Mouse (Mus musculus): ENCODE measurements around the gene Cryzl1.

The Cryzl1 gene

DNA sequence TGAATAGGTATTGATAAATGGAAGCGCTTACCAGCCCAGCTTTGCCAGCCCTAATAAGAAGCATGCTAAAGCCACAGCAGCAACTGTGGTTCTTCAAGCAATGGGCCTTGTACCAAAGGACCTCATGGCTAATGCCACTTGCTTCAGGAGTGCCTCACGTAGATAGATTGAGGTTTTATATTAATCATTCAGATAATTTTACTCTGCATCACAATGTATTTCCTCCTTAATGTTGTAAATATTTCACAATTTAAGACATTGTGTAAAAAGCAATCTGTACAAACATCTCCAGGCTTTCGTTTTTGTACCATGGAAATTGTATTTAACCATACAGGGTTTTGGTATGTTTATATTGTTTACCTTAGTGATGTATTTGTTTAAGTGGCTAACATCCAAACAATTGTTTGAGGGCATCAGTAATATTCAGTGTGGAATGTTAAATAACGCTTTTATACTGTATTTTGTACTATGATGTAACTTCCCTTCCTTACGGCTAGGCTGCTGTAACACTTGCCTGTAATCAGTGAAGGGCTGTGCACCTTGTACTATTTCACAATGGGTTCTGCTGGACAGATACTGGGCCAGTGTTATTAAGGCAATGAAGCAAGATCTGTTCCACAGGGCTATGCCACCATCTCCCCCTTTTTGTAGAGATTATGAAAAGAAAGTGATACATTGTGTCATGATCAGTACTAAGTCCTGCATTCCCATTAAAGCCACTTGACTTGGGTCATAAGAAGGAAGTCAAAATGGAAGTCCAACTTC, 50.4 kb downstream of the Cryzl1 start:
- ChIA-PET CTCF (no interaction called here), POLR2A (interaction anchor here in 2 of 4 experiments (1.4 to 10.2 kb wide), 6 partner anchors 8 to 31 kb away, joined by 3 to 101 read pairs (median 15); partner anchors contain the start of genes Donson (in 1 of the 2), Gart (in 1 of the 2) and Son (in 1 of the 2))

GRCm38 (mm10) chr16:91674500-91674899, 54.3 kb downstream of the Cryzl1 start:
- CTCF ChIA-PET, result interaction anchor here in 1 of 4 experiments (1.2 kb wide), 1 partner anchor 20 kb away, joined by 4 read pairs; no protein-coding TSS in a partner anchor
- POLR2A ChIA-PET, result interaction anchor here in 3 of 4 experiments (0.8 to 10.2 kb wide), 14 partner anchors 10 to 190 kb away, joined by 3 to 101 read pairs (median 4); partner anchors contain the start of genes Gart (in 3 of the 3), Son (in 3 of the 3), Donson (in 1 of the 3) and Ifnar1 (in 1 of the 3)

- ChIA-PET POLR2A (interaction anchor here in 3 of 4 experiments (0.6 to 18.0 kb wide), 17 partner anchors 7 to 164 kb away, joined by 3 to 333 read pairs (median 4); partner anchors contain the start of genes Son (in 3 of the 3) and Gart (in 2 of the 3)), CTCF (interaction anchor here in 1 of 4 experiments (0.7 kb wide), 1 partner anchor 39 kb away, joined by 3 read pairs; no protein-coding TSS in a partner anchor)
These were observed 65.0 kb downstream of the Cryzl1 start for GRCm38 (mm10) chr16:91663795-91664194.

GRCm38 (mm10) chr16:91662336-91662735, 66.4 kb downstream of the Cryzl1 start:
- ChIA-PET POLR2A (interaction anchor here (0.6 to 18.0 kb wide), 22 partner anchors 8 to 1379 kb away, joined by 3 to 333 read pairs (median 4); partner anchors contain the start of genes Gart (in 3 of the 4), Son (in 3 of the 4) and Donson (in 2 of the 4)), CTCF (interaction anchor here in 2 of 4 experiments (0.8 to 1.7 kb wide), 2 partner anchors 17 to 790 kb away, joined by 3 read pairs; no protein-coding TSS in a partner anchor)

DNA sequence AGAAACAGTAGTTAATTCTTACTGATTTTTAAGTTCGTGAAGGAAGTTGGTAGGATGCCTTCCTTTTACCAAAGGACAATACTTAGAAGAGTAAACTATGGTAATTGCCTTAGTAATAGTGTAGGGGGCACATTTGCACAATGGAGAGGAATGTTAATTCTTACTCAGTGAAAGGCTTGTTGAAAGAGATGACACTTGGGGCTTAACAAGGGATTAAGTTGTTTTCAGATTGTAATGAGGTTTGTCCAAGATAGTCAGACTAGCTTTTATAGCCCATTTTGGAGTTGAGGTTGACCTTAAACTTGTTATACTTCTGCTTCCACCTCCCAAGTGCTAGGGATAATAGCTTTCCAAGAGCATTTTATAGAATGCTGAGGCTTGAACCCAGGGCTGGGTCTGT, 67.4 kb downstream of the Cryzl1 start:
- CTCF ChIA-PET, result interaction anchor here in 3 of 4 experiments (0.6 to 1.7 kb wide), 3 partner anchors 18 to 419 kb away, joined by 3 read pairs; no protein-coding TSS in a partner anchor
- POLR2A ChIA-PET, result interaction anchor here (0.5 to 18.0 kb wide), 14 partner anchors 9 to 1378 kb away, joined by 3 to 333 read pairs (median 13); partner anchors contain the start of genes Gart (in 3 of the 4), Son (in 3 of the 4) and Donson (in 1 of the 4)

- POLR2A ChIA-PET, result interaction anchor here (0.6 to 18.0 kb wide), 17 partner anchors 4 to 81 kb away, joined by 3 to 333 read pairs (median 7); partner anchors contain the start of genes Son (in 4 of the 4) and Gart (in 2 of the 4)
- CTCF ChIA-PET, result interaction anchor here in 1 of 4 experiments (0.6 kb wide), 1 partner anchor 19 kb away, joined by 3 read pairs; no protein-coding TSS in a partner anchor
These were observed 69.0 kb downstream of the Cryzl1 start for GRCm38 (mm10) chr16:91659798-91660197.

GRCm38 (mm10) chr16:91658471-91658870, 70.3 kb downstream of the Cryzl1 start:
- POLR2A ChIA-PET, result interaction anchor here in 3 of 4 experiments (0.8 to 18.0 kb wide), 7 partner anchors 5 to 28 kb away, joined by 3 to 333 read pairs (median 12); partner anchors contain the start of genes Son (in 3 of the 3) and Gart (in 2 of the 3)
- CTCF ChIA-PET, result no interaction called here

GRCm38 (mm10) chr16:91657285-91657684, 71.5 kb downstream of the Cryzl1 start:
- POLR2A ChIA-PET, result interaction anchor here (0.7 to 18.0 kb wide), 22 partner anchors 4 to 723 kb away, joined by 3 to 333 read pairs (median 6); partner anchors contain the start of genes Gart (in 4 of the 4), Son (in 4 of the 4), Cfap298 (in 1 of the 4) and Donson (in 1 of the 4)
- CTCF ChIA-PET, result no interaction called here

DNA sequence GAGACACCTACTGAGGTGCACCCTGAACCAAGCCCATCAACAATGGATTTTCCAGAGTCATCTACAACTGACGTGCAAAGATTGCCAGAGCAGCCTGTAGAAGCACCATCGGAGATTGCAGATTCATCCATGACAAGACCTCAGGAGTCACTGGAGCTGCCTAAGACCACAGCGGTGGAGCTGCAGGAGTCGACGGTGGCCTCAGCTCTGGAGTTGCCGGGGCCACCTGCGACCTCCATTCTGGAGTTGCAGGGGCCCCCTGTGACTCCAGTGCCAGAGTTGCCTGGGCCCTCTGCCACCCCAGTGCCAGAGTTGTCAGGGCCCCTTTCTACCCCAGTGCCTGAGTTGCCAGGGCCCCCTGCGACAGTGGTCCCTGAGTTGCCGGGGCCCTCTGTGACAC, 73.5 kb downstream of the Cryzl1 start:
- ChIA-PET CTCF (no interaction called here), POLR2A (interaction anchor here in 3 of 4 experiments (0.8 to 18.0 kb wide), 10 partner anchors 2 to 57 kb away, joined by 3 to 333 read pairs (median 8); partner anchors contain the start of genes Gart (in 3 of the 3), Son (in 3 of the 3) and Donson (in 1 of the 3))

DNA sequence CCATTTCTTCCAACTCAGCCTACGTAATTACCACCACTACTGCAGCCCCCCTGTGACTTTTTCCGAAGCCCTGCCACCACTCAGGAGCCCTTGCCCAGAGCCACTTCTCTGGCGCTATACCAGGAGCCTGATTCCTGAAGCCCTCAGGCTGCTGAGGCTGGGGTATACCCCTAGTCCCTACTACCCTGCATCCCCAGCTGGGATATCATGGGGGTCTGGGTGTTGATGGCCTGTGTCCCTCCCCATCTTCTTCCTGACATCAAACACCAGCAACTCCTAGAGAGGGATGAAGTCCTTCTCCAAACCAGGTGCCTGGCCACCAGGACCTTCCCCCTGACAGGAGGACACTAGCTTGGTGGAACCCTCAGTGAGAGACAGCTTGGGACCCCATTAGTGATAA, 76.6 kb downstream of the Cryzl1 start:
- CTCF ChIA-PET, result interaction anchor here in 1 of 4 experiments (0.7 kb wide), 1 partner anchor 24 kb away, joined by 3 read pairs; no protein-coding TSS in a partner anchor
- POLR2A ChIA-PET, result interaction anchor here in 3 of 4 experiments (1.1 to 14.5 kb wide), 12 partner anchors 11 to 43 kb away, joined by 3 to 333 read pairs (median 6); partner anchors contain the start of genes Donson (in 2 of the 3) and Dnajc28 (in 1 of the 3)

- ChIA-PET CTCF (interaction anchor here in 1 of 4 experiments (0.7 kb wide), 1 partner anchor 167 kb away, joined by 7 read pairs; no protein-coding TSS in a partner anchor), POLR2A (interaction anchor here in 3 of 4 experiments (0.6 to 14.5 kb wide), 11 partner anchors 10 to 372 kb away, joined by 3 to 333 read pairs (median 5); partner anchors contain the start of genes Cryzl1 (in 1 of the 3) and Itsn1 (in 1 of the 3))
These were observed 79.0 kb downstream of the Cryzl1 start for GRCm38 (mm10) chr16:91649781-91650180.

DNA sequence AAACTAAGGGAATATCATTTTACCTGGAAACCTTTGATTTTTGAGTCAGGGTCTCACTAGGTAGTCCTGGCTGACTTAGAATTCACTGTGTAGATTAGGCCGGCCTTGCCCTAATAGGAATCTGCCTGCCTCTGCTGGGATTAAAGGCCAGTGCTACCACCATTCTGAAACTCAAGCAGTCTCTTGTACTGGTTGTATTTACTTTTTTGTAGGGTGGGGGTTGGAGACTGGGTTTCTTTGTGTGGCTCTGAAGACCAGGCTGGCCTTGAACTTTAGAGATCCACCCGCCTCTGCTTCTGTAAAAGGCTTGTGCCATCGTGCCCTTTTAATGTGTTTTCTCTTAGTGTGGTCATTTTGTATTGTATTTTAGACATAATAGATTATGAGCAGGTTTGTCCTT, 79.5 kb downstream of the Cryzl1 start:
- POLR2A ChIA-PET, result interaction anchor here in 2 of 4 experiments (0.7 to 14.5 kb wide), 8 partner anchors 10 to 372 kb away, joined by 3 to 333 read pairs (median 47); partner anchors contain the start of genes Cryzl1 (in 1 of the 2) and Itsn1 (in 1 of the 2)
- CTCF ChIA-PET, result interaction anchor here in 1 of 4 experiments (0.6 kb wide), 1 partner anchor 289 kb away, joined by 3 read pairs; no protein-coding TSS in a partner anchor

DNA sequence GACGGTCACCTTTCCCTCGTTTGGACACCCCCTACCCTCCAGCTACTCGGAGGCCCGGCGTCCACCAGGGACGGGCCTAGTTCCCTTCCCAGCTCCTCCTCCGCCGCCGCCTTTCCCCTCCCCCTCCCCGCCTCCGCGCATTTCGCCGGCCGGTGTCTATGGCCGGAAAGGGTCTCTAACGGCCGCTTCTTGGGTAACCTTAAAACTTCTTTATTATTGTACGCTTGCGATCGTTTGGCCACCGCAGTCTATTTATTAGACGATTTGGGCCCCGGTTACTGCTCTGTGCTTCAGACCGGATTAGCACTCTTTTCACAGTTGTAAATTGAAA, 80.6 kb downstream of the Cryzl1 start:
- ChIA-PET CTCF (interaction anchor here in 3 of 4 experiments (0.6 to 1.2 kb wide), 4 partner anchors 47 to 1381 kb away, joined by 3 to 5 read pairs (median 4); no protein-coding TSS in a partner anchor), POLR2A (interaction anchor here (0.5 to 14.5 kb wide), 103 partner anchors 8 to 1785 kb away, joined by 3 to 333 read pairs (median 6); partner anchors contain the start of genes Donson (in 4 of the 4), Itsn1 (in 3 of the 4), Cryzl1 (in 2 of the 4) and Dnajc28 (in 2 of the 4))

GRCm38 (mm10) chr16:91647461-91648219, 81.1 kb downstream of the Cryzl1 start, which contains the start of gene Son:
Son (plus strand) TSS chr16:91647506.
- CTCF ChIA-PET, result interaction anchor here in 3 of 4 experiments (0.6 to 1.2 kb wide), 6 partner anchors 47 to 1381 kb away, joined by 3 to 5 read pairs (median 3); no protein-coding TSS in a partner anchor
- POLR2A ChIA-PET, result interaction anchor here (0.5 to 14.5 kb wide), 165 partner anchors 8 to 1784 kb away, joined by 3 to 333 read pairs (median 5); partner anchors contain the start of genes Donson (in 4 of the 4), Ifnar1 (in 3 of the 4), Itsn1 (in 3 of the 4) and Cfap298 (in 2 of the 4)

- CTCF ChIA-PET, result interaction anchor here in 2 of 4 experiments (0.8 to 1.2 kb wide), 2 partner anchors 48 to 238 kb away, joined by 3 to 4 read pairs; no protein-coding TSS in a partner anchor
- POLR2A ChIA-PET, result interaction anchor here (0.5 to 14.5 kb wide), 146 partner anchors 7 to 1362 kb away, joined by 3 to 333 read pairs (median 5); partner anchors contain the start of genes Donson (in 4 of the 4), Ifnar1 (in 3 of the 4), Itsn1 (in 3 of the 4) and Cfap298 (in 2 of the 4)
These were observed 81.9 kb downstream of the Cryzl1 start, which contains the start of gene Gart for GRCm38 (mm10) chr16:91646681-91647419. Gart (minus strand) TSS chr16:91646952.
